Mouse (Mus musculus) lung, adult 10 weeks (tissue): Measurements from ENCODE around the gene Evi5. TPM values are rescaled to one million over a fixed set of nuclear protein-coding genes. Genes with fewer than 3 reads are reported as not detected.

Source experiments
- polyA plus RNA-seq: library from polyadenylated mRNA; stranded (reverse); fragments of 350-450 nt; fragmentation: Illumina TruSeq; extraction: RNeasy Lipid Tissue Mini Kit (QIAGEN cat#74804); gene quantifications from one replicate; pipeline ENCODE4 v1.2.3, GENCODE M21; 2014; ENCODE audit warnings: low read depth, low replicate concordance; ENCODE audit not compliant: insufficient read depth

The Evi5 gene
- 11.6 TPM for polyA plus RNA-seq

DNA sequence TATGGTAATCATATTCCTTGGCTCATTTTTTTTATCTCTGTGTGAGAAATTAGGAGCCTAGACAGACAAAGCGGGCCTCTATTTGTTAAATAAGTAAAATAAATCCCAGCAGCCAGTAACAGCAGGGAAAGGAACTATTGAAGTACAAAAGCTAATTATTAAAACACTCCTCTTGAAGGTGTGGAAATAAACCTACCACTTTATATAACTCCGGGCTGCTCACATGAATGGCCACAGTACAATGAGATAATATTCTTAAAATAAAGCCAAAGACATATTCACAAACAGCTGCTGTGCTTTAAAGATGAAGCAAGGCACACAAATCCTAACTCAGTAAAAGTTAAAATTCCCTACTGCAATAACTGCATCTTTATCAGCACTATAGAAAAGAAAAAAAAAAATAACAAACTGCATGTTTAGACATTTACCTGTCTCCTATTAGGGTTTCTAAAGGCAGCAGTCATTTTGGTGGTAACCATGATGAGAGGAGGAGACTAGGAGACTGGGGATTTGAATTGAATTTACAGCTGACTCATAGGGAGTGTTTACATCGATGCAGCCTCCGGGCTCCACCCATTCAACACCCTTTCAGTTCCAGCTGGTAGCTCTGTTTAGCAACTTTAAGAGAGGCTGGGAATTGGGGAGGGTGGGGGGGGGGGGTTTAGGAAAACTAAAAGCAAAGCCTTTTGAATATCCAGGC lies at the start of gene Evi5:
Gene Evi5, minus strand, starts transcription at position 547 of the 700 bp plus-strand sequence.

DNA sequence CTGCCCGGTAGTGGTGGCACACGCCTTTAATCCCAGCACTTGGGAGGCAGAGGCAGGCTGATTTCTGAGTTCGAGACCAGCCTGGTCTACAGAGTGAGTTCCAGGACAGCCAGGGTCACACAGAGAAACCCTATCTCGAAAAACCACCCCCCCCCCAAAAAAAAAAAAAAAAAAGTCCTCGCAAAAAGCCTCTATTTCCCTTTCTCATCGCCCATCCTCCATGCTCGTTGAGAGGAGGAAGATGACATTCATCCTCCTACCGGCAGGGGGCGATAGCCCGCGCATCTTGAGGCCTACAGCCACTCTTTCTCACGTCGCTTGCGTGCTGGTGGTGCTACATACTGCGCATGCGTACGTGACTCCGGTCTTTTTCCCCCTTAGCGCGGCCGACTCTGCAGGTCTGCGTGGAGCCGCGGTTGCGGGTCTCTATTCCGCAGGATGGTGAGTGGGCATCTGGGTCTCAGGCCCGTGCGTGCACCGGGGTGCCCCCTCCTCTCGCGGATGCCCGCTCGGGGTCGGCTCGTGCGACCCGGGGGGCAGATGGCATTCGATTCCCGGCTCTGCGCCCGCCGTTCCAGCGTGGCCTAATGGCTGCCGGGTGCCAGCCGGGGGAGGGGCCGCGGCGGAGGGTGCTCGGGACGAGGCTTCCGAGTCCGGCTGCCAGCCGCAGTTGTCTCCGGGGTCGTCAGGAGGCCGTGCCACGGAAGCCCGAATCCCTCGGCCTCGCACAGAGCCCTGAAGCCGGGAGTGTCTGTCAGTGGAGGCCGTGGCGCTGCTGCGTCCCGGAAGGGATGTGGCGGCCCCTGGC lies 25.5 kb upstream of the Evi5 start, which contains the start of gene Rpl5:
Gene Rpl5, plus strand, starts transcription at position 297 of the 808 bp plus-strand sequence.

DNA sequence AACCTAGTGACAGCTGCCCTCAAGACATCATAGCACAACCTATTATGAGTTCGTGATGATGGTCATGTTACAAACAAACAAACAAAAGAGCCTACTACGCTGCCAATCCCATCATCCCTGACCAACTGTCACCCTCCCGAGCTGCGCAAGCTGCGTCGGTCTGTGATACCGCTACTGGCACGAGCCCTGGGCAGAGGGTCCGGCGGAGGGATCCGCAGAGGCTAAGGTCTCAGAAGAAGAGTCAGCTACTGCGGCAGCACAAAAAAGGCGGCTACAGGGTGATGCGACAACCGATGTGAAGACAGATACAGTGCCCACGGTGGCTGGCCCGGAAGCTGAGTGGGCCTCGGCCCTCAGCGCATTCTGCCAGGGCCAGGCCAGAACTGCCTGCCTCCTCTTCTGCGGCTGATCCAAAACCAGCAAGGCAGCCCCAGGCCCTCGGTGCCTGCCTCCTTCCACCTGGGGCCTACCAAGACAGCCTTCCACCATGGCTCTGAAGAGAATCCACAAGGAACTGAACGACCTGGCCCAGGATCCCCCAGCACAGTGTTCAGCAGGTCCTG lies 44.8 kb downstream of the Evi5 start, which contains the start of gene Ube2d2b:
Gene Ube2d2b, plus strand, starts transcription at position 102 of the 563 bp plus-strand sequence.

DNA sequence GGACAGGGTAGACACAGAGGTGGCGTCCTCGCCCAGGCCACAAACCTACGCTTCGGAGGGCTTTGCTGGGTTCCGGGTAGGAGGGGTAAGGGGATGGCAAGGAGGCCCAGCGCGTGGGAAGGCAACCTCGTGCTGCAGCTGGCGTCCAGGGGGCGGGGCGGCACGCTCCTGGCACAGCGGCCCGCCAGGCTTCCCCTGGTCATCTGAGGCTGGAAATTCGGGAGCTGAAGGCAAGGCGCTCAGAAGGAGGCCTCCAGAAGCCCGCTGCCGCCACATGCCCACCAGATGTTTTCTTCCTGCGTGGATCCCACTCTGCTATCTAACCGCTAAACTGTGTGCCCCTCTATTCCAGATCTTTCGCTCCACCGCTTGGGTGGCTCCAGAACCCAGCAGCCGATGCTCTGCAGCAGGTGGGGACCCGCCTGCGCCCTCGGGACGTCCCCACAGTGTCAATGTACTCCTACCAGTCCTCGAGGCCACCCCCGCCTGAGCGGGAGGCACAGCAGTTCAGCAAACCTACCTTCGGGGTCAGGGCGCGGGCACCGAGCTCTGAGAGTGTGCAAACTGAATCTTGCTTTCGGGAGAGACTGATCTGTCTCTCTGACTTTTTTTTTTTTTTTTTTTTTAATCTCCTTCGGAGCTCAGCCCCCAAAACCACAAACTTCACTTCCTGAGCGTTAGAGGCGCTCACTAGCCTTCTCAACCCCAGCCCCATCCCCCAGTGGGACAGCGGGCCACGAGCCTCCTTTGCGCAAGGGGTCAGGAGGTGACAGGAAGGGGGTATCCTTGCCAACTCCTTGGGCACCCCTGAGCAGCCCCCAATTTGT lies 149.3 kb downstream of the Evi5 start, which contains the start of gene Gfi1:
Gene Gfi1, minus strand, starts transcription at position 602 of the 827 bp plus-strand sequence.

Other genes starting within 250 kb of the Evi5 start
- 0.37 TPM for gene Gfi1, start 149.1 kb downstream of the Evi5 start, polyA plus RNA-seq
- not detected for gene Ube2d2b, start 45.0 kb downstream of the Evi5 start, polyA plus RNA-seq
- 710 TPM for gene Rpl5, start 25.4 kb upstream of the Evi5 start, polyA plus RNA-seq
- 20.5 TPM for gene Fam69a, start 112.0 kb upstream of the Evi5 start, polyA plus RNA-seq
- gene Mtf2, start 190.6 kb upstream of the Evi5 start, polyA plus RNA-seq = 7.0 TPM